Mouse (Mus musculus) forebrain, embryonic 15.5 days (tissue): ENCODE results near the gene Grk6. TPM values are rescaled to one million over a fixed set of nuclear protein-coding genes. Genes with fewer than 3 reads are reported as not detected.

Experiments used
- ATAC-seq: fragments of 200-750 bp; cut with Nextera tagmentation; replicated peaks from 2 replicates; pipeline ENCODE4 v1.8.0; 2017; ENCODE audit warnings: mild to moderate bottlenecking, moderate TSS enrichment, moderate library complexity
- H3K27ac ChIP-seq: fragments of 300-500 bp; sonication (generic); replicated peaks from 2 replicates; pipeline ENCODE4 v1.5.1; 2015; ENCODE audit warnings: mild to moderate bottlenecking, inconsistent platforms
- H3K27me3 ChIP-seq: fragments of 300-500 bp; sonication (generic); 2 replicates; pipeline ENCODE4 v1.6.1; 2015; ENCODE audit warnings: inconsistent platforms
- H3K36me3 ChIP-seq: fragments of 300-500 bp; sonication (generic); 2 replicates; pipeline ENCODE4 v1.6.1; 2015; ENCODE audit warnings: mild to moderate bottlenecking, inconsistent platforms
- H3K4me1 ChIP-seq: fragments of 300-500 bp; sonication (generic); 2 replicates; pipeline ENCODE4 v1.6.1; 2015; ENCODE audit warnings: inconsistent platforms
- H3K4me2 ChIP-seq: fragments of 300-500 bp; sonication (generic); replicated peaks from 2 replicates; pipeline ENCODE4 v1.6.1; 2015; ENCODE audit warnings: mild to moderate bottlenecking, inconsistent platforms
- H3K4me3 ChIP-seq: fragments of 300-500 bp; sonication (generic); 2 replicates; pipeline ENCODE4 v1.5.1; 2015; ENCODE audit warnings: mild to moderate bottlenecking, inconsistent platforms
- H3K9ac ChIP-seq: fragments of 300-500 bp; sonication (generic); replicated peaks from 2 replicates; pipeline ENCODE4 v1.6.1; 2015; ENCODE audit warnings: mild to moderate bottlenecking, inconsistent platforms
- H3K9me3 ChIP-seq: fragments of 300-500 bp; sonication (generic); 2 replicates; pipeline ENCODE4 v1.6.1; 2016; ENCODE audit warnings: inconsistent platforms
- WGBS: fragments of 180-500 bp; shearing (Covaris S2); methylation state at CpG from one replicate; pipeline ENCODE4 v1.1.7; 2015; ENCODE audit warnings: mixed read lengths; 5-methylcytosine and 5-hydroxymethylcytosine counted together
- polyA plus RNA-seq: library from polyadenylated mRNA; unstranded; fragments of >200 nt; fragmentation: Nextera tagmentation; extraction: Ambion mirVana; gene quantifications from 2 replicates; pipeline ENCODE4 v1.2.1, GENCODE M21; 2015

Grk6 gene
- polyA plus RNA-seq, 1 experiment from 2014 or later: 46.1 TPM

- Histone ChIP-seq H3K27ac (no peak overlapping the region), H3K27me3 (no peaks in the 10 kb centered on the region)
- WGBS: 83% methylated on average over 13 of the region's 13 CpGs
Measured at GRCm38 (mm10) chr13:55412643-55413307, 32.1 kb upstream of the Grk6 start.

DNA sequence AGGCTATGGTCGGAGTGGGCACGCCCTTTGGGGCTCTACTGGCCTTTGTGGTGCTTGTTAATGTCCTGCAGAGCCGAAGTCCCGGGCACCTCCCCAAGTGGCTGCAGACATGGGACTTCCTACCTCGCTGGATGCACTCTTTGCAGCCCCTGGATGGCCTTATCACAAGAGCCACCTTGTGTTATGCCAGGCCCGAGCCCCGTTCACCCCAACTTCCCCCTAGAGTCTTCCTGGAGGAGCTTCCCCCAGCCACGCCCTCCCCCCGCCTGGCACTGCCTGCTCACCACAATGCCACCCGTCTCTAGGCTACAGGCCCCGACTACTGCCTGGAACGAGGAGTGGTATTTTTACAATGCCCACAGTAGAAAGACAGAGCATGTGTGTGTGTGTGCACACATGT is 31.5 kb upstream of the Grk6 start:
- WGBS: 82% methylated on average over 12 of the region's 12 CpGs
- Histone ChIP-seq H3K36me3 (no peaks in the 10 kb centered on the region), H3K4me3 (no peak overlapping the region), H3K4me2 (no peak overlapping the region), H3K4me1 (peaks cover 14% of the 10 kb centered on the region), H3K27ac (no peak overlapping the region), H3K9ac (no peak overlapping the region), H3K27me3 (peaks cover under 1% of the 10 kb centered on the region; the same call in 1 of the 2 replicates), H3K9me3 (no peaks in the 10 kb centered on the region)
- no peak for ATAC-seq

More at GRCm38 (mm10) chr13:55412643-55413307, 32.1 kb upstream of the Grk6 start:
- Histone ChIP-seq H3K9me3 (no peaks in the 10 kb centered on the region), H3K4me1 (peaks cover 8% of the 10 kb centered on the region), H3K4me3 (no peak overlapping the region), H3K9ac (no peak overlapping the region), H3K4me2 (no peak overlapping the region), H3K36me3 (no peaks in the 10 kb centered on the region)
- ATAC-seq: no peak

DNA sequence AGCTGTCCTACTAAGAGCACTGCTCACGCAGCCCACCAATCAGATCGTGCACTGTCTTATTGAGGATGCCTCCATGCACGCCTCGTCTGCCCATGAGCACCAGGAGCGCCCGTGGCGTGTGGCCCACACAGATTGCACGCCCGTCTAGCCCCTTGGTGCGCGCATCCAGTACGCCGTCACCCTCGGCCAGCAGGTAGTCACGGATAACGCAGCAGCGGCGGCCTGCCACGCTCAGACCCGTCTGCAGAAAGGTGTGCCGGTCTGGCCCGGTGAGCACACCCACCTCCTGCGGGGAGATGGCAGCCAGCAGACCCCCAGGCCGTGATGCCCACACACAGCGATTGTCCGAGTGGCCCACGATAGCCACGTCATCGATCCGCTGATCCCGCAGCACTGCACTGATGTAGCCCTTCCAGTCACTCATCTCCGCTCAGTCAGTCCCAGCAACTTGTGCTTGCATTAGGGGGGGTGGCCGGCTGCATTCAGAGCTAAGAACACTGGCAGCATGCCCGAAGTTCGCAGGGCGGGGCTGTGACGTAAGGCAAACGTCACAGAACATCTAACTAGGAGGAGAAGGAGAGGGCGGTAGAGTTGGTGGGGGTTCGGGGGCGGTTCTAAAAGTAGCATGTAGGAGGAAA is 30.0 kb upstream of the Grk6 start, which contains the start of gene Pfn3:
Gene Pfn3, minus strand, starts transcription at position 490 of the 638 bp plus-strand sequence.
- H3K27me3 ChIP-seq: peaks cover 10% of the 10 kb centered on the region
- ATAC-seq: peak; percentile 70
- H3K27ac ChIP-seq: no peak within 1 kb of the TSS
- H3K9me3 ChIP-seq: no peaks in the 10 kb centered on the region
- peak within 1 kb of the TSS; percentile 53 for H3K4me2 ChIP-seq
- peak within 1 kb of the TSS; percentile 39 for H3K4me3 ChIP-seq
- H3K4me1 ChIP-seq: peaks cover 14% of the 10 kb centered on the region
- H3K9ac ChIP-seq: peak within 1 kb of the TSS; percentile 44
- 7% methylated on average over 41 of the region's 41 CpGs for WGBS
- H3K36me3 ChIP-seq: no peaks in the 10 kb centered on the region

- peak overlapping the region; percentile 18; the same call in 1 of the 2 replicates for H3K9ac ChIP-seq
- H3K27me3 ChIP-seq: peaks cover 34% of the 10 kb centered on the region
- peak overlapping the region; percentile 14 for H3K4me3 ChIP-seq
- peak overlapping the region; percentile 33 for H3K4me2 ChIP-seq
- ATAC-seq: peak; percentile 49
- WGBS: 11% methylated on average over 12 of the region's 12 CpGs
- no peak overlapping the region for H3K27ac ChIP-seq
- H3K4me1 ChIP-seq: peaks cover 30% of the 10 kb centered on the region
- no peaks in the 10 kb centered on the region for H3K36me3 ChIP-seq
- no peaks in the 10 kb centered on the region for H3K9me3 ChIP-seq
Measured at GRCm38 (mm10) chr13:55418004-55418403, 26.9 kb upstream of the Grk6 start.

- H3K27ac ChIP-seq: no peak overlapping the region
- H3K27me3 ChIP-seq: peaks cover 34% of the 10 kb centered on the region
- H3K9me3 ChIP-seq: no peaks in the 10 kb centered on the region
- H3K36me3 ChIP-seq: no peaks in the 10 kb centered on the region
- WGBS: 88% methylated on average over 5 of the region's 5 CpGs
- no peak overlapping the region for H3K4me3 ChIP-seq
- peaks cover 30% of the 10 kb centered on the region for H3K4me1 ChIP-seq
- H3K9ac ChIP-seq: no peak overlapping the region
- ATAC-seq: no peak
- no peak overlapping the region for H3K4me2 ChIP-seq
Measured at GRCm38 (mm10) chr13:55419142-55419541, 25.7 kb upstream of the Grk6 start.

DNA sequence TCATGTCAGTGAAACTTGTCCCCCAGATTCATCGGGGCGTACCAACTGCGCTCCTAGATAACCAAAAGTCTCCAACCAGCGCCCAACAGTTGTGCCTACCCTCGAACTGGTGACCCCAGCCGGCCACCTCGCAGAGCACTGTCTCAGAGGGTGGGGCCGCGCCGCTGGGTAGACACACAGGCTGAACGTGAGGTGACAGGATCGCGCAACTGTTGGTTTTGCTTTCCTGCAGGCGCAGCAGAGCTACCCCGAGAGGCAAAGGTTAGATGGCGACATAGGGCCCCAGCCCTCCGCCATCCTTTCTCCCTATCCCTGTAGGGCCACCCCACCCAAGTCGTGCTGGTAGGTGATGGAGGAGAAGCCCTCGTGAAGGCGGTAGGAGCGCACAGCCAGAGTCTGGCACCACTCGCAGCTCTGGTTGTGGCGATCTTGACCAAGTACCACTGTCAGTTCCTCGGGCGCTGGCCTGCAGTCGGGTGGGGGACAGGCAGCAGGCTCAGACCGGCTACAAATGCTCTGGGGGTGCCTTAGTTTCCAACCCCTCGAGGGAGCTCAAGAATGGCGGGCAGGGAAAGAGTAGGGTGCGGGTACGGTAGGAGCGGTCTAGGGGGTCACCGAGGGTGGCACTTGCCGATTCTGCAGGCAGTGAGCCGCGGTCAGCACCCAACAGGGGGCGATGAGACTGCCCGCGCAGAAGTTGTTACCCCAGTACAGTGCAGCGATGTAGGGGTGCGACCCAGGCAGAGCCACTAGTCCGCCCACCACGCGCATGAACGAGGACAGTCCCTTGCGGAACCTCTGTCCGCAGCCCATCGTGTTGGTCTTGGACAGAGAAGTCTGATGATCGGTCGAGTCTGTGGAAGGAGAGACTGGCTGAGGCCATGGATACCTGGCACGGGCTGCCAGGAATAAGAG is 24.6 kb upstream of the Grk6 start:
- peak; percentile 47 for ATAC-seq
- peaks cover 22% of the 10 kb centered on the region for H3K4me1 ChIP-seq
- no peaks in the 10 kb centered on the region for H3K36me3 ChIP-seq
- peak overlapping the region; percentile 41 for H3K4me2 ChIP-seq
- H3K9ac ChIP-seq: no peak overlapping the region
- 32% methylated on average over 51 of the region's 51 CpGs for WGBS
- no peaks in the 10 kb centered on the region for H3K9me3 ChIP-seq
- H3K4me3 ChIP-seq: no peak overlapping the region
- peaks cover 34% of the 10 kb centered on the region for H3K27me3 ChIP-seq
- no peak overlapping the region for H3K27ac ChIP-seq

- Histone ChIP-seq H3K4me2 (peak overlapping the region; percentile 41), H3K27ac (no peak overlapping the region), H3K36me3 (no peaks in the 10 kb centered on the region), H3K4me3 (peak overlapping the region; percentile 27), H3K4me1 (peaks cover 22% of the 10 kb centered on the region), H3K9ac (peak overlapping the region; percentile 26), H3K27me3 (peaks cover 34% of the 10 kb centered on the region), H3K9me3 (no peaks in the 10 kb centered on the region)
- ATAC-seq: peak; percentile 73
- 14% methylated on average over 35 of the region's 35 CpGs for WGBS
Measured at GRCm38 (mm10) chr13:55420933-55421800, 23.7 kb upstream of the Grk6 start.

- Histone ChIP-seq H3K36me3 (no peaks in the 10 kb centered on the region), H3K9ac (no peak within 1 kb of the TSS), H3K27ac (no peak within 1 kb of the TSS), H3K4me2 (no peak within 1 kb of the TSS), H3K4me3 (no peak within 1 kb of the TSS), H3K4me1 (no peaks in the 10 kb centered on the region), H3K9me3 (no peaks in the 10 kb centered on the region), H3K27me3 (peaks cover 7% of the 10 kb centered on the region)
- ATAC-seq: no peak
- 90% methylated on average over 10 of the region's 10 CpGs for WGBS
Measured at GRCm38 (mm10) chr13:55426613-55427012, 18.3 kb upstream of the Grk6 start, which contains the start of gene F12. Gene F12 (minus strand): TSS chr13:55426793.

DNA sequence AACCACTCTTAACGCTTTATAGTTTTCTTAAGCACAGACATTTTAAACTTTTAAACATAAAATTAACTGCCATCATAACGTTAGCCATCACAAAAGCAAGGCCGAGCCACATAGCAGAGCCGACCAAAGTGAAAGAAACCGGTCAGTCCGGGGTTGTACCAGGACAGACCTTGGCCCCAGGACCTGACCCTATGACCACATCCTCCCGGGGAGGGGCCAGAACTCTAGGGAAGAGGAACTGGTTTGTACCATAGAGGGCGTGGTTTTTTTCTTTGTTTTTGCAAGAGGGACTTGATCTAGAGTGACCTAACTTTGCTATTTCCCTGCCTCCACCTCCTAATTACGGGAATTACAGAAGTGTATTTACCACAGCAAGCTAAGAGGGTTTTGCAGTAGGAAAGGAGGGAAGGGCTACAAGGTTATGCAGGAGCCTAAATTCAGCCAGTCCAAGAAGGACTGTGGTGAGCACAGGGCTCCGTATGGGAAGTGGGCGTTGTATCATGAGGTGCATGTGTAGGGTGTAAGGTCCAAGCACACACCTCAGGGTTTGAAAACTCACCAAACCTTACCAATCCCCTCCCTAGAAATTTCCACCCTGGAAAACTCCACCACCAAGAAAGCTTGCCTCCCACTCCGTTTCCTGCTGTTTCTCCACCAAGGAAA is 15.5 kb upstream of the Grk6 start:
- Histone ChIP-seq H3K36me3 (no peaks in the 10 kb centered on the region), H3K9ac (no peak overlapping the region), H3K27me3 (no peaks in the 10 kb centered on the region), H3K4me3 (no peak overlapping the region), H3K9me3 (no peaks in the 10 kb centered on the region), H3K4me2 (no peak overlapping the region), H3K4me1 (no peaks in the 10 kb centered on the region), H3K27ac (no peak overlapping the region)
- WGBS: 79% methylated on average over 12 of the region's 12 CpGs
- ATAC-seq: no peak

GRCm38 (mm10) chr13:55430566-55430965 is 14.3 kb upstream of the Grk6 start:
- Histone ChIP-seq H3K9ac (no peak overlapping the region), H3K27ac (no peak overlapping the region), H3K27me3 (no peaks in the 10 kb centered on the region), H3K4me3 (no peak overlapping the region), H3K36me3 (no peaks in the 10 kb centered on the region), H3K9me3 (no peaks in the 10 kb centered on the region), H3K4me1 (no peaks in the 10 kb centered on the region), H3K4me2 (no peak overlapping the region)
- no peak for ATAC-seq
- 85% methylated on average over 2 of the region's 2 CpGs for WGBS
